Mouse (Mus musculus): ENCODE measurements around the gene Serpina3g. TPM values are rescaled to one million over a fixed set of nuclear protein-coding genes. Genes with fewer than 3 reads are reported as not detected.

The Serpina3g gene
- total and polyA plus RNA-seq, 3 experiments: 0.19 to 0.24 TPM; not detected in 1

- no peaks in the 10 kb centered on the region for H3K79me2 ChIP-seq (ENCODE audit: control insufficient read depth, insufficient read depth, low read length, poor library complexity)
- TF ChIP-seq UBTF (IDR thresholded peaks at IDR 0.05; ENCODE audit: borderline replicate concordance, insufficient read depth, low read depth, low read length) (no peak), TBP (IDR thresholded peaks at IDR 0.05; ENCODE audit: low read depth, low read length) (no peak), MYC (IDR thresholded peaks at IDR 0.05; ENCODE audit: low read depth, low read length) (no peak), MAZ (IDR thresholded peaks at IDR 0.05; ENCODE audit: low read depth, low read length) (no peak), E2F4 (IDR thresholded peaks at IDR 0.05; ENCODE audit: borderline replicate concordance, low read depth, low read length) (no peak), POLR2A (IDR thresholded peaks at IDR 0.05; ENCODE audit: control insufficient read depth in 1 of 2, insufficient read depth in 1 of 2, low read depth in 1 of 2, low read length in 2 of 2, poor library complexity in 1 of 2) (no peak), CTCF (IDR thresholded peaks at IDR 0.05 in 2 of 3, conservative IDR thresholded peaks at IDR 0.05 in 1 of 3; ENCODE audit: control insufficient read depth in 1 of 3, insufficient read depth in 1 of 3, low read depth in 2 of 3, low read length in 3 of 3, poor library complexity in 1 of 3, severe bottlenecking in 1 of 3) (no peak), CHD1 (IDR thresholded peaks at IDR 0.05; ENCODE audit: low read depth, low read length) (no peak), NRF1 (IDR thresholded peaks at IDR 0.05; ENCODE audit: insufficient read depth, low read depth, low read length, poor library complexity, severe bottlenecking) (no peak), MAX (IDR thresholded peaks at IDR 0.05; ENCODE audit: low read length) (no peak), ETS1 (IDR thresholded peaks at IDR 0.05; ENCODE audit: low read depth, low read length) (no peak), USF2 (IDR thresholded peaks at IDR 0.05; ENCODE audit: borderline replicate concordance in 1 of 2, insufficient read depth in 1 of 2, low read depth in 1 of 2, low read length in 2 of 2) (no peak), SIN3A (IDR thresholded peaks at IDR 0.05; ENCODE audit: low read length) (no peak), KAT2A (conservative IDR thresholded peaks at IDR 0.05; ENCODE audit: low read depth, low read length) (no peak), HCFC1 (IDR thresholded peaks at IDR 0.05; ENCODE audit: low read depth, low read length) (no peak)
Measured at GRCm38 (mm10) chr12:104223690-104224089, 12.4 kb upstream of the Serpina3g start.

GRCm38 (mm10) chr12:104224598-104225300, 11.3 kb upstream of the Serpina3g start:
- H3K9ac ChIP-seq (ENCODE audit: control insufficient read depth, low read depth, low read length, poor library complexity, severe bottlenecking): no peak overlapping the region
- no peak overlapping the region for H3K27ac ChIP-seq (ENCODE audit: control insufficient read depth, low read depth, low read length)
- peak; percentile 5 for DNase-seq (ENCODE audit: low read depth, low spot score)
- no peaks in the 10 kb centered on the region for H3K36me3 ChIP-seq (ENCODE audit: control insufficient read depth in 1 of 2, insufficient read depth in 2 of 2, low read length in 2 of 2)
- no peaks in the 10 kb centered on the region for H3K9me3 ChIP-seq (replicated peaks; ENCODE audit: insufficient read depth, low read length)
- no peak for TF ChIP-seq SMC3 (IDR thresholded peaks at IDR 0.05; ENCODE audit: low read depth, low read length)
- peak in 1 of 2 experiments; percentile 50; a peak in 2 of 4 replicates for TF ChIP-seq EP300 (IDR thresholded peaks at IDR 0.05; ENCODE audit: low read depth in 1 of 2, low read length in 2 of 2)
- H3K27me3 ChIP-seq (ENCODE audit: control insufficient read depth in 1 of 2, insufficient read depth in 2 of 2, low read length in 2 of 2): no peaks in the 10 kb centered on the region
- H3K4me1 ChIP-seq (ENCODE audit: control insufficient read depth in 1 of 2, insufficient read depth in 2 of 2, low read length in 2 of 2): no peaks in the 10 kb centered on the region
- no peaks in the 10 kb centered on the region for H3K79me2 ChIP-seq (ENCODE audit: control insufficient read depth, insufficient read depth, low read length, poor library complexity)
- H3K4me3 ChIP-seq (ENCODE audit: control insufficient read depth in 1 of 2, insufficient read depth in 1 of 2, low read depth in 2 of 2, low read length in 2 of 2): no peak overlapping the region; a peak in 1 of 4 replicates

More at GRCm38 (mm10) chr12:104223690-104224089, 12.4 kb upstream of the Serpina3g start:
- Histone ChIP-seq H3K36me3 (ENCODE audit: control insufficient read depth in 1 of 2, insufficient read depth in 2 of 2, low read length in 2 of 2) (no peaks in the 10 kb centered on the region), H3K9ac (ENCODE audit: control insufficient read depth, low read depth, low read length, poor library complexity, severe bottlenecking) (no peak overlapping the region), H3K4me3 (ENCODE audit: control insufficient read depth in 1 of 2, insufficient read depth in 1 of 2, low read depth in 2 of 2, low read length in 2 of 2) (no peak overlapping the region), H3K9me3 (replicated peaks; ENCODE audit: insufficient read depth, low read length) (no peaks in the 10 kb centered on the region), H3K4me1 (ENCODE audit: control insufficient read depth in 1 of 2, insufficient read depth in 2 of 2, low read length in 2 of 2) (no peaks in the 10 kb centered on the region), H3K27me3 (ENCODE audit: control insufficient read depth in 1 of 2, insufficient read depth in 2 of 2, low read length in 2 of 2) (no peaks in the 10 kb centered on the region), H3K27ac (ENCODE audit: control insufficient read depth, low read depth, low read length) (no peak overlapping the region)
- no peak for DNase-seq (ENCODE audit: low read depth, low spot score)

All from MEL (cell line).